In genomic region chr3:126597596-126598328, GRCm38 (mm10) we compare ENCODE assay signal across 8 mouse cellular contexts. TPM values are rescaled to one million over a fixed set of nuclear protein-coding genes. Genes with fewer than 3 reads are reported as not detected.
DNase-seq lines count a peak whose midpoint lies in the region; ATAC-seq and TF ChIP-seq lines count a peak whose summit lies in the region.

No protein-coding gene starts in this region.

- DNase-seq in lung, embryonic 14.5 days, result peak; percentile 51
- DNase-seq in lung, postnatal 10 days, result no peak
- peak; percentile 45 for DNase-seq in T-cell, adult 2 months (ENCODE audit: low spot score)
- DNase-seq in intestine, embryonic 14.5 days (ENCODE audit: low spot score), result peak; percentile 77
- DNase-seq in retina, adult 2 months (ENCODE audit: low read depth, low spot score), result peak; percentile 44
- no peak for DNase-seq in ovary, postnatal 36 days (ENCODE audit: low spot score)

- H3K27me3 ChIP-seq in lung, embryonic 14.5 days (ENCODE audit: insufficient read depth, low read length), result no peaks in the 10 kb centered on the region
- H3K27me3 ChIP-seq in intestine, embryonic 14.5 days (replicated peaks; ENCODE audit: control insufficient read depth, insufficient read depth, low read length), result no peaks in the 10 kb centered on the region
- peaks cover 27% of the 10 kb centered on the region for H3K27me3 ChIP-seq in liver, embryonic 15.5 days

- H3K4me2 ChIP-seq in lung, embryonic 14.5 days, result peak overlapping the region; percentile 95
- H3K4me2 ChIP-seq in intestine, embryonic 14.5 days (ENCODE audit: low read length), result peak overlapping the region; percentile 84
- peak overlapping the region; percentile 83 for H3K4me2 ChIP-seq in liver, embryonic 15.5 days

- H3K9ac ChIP-seq in lung, embryonic 14.5 days, result peak overlapping the region; percentile 90
- H3K9ac ChIP-seq in intestine, embryonic 14.5 days (ENCODE audit: low read length), result peak overlapping the region; percentile 78
- H3K9ac ChIP-seq in liver, embryonic 15.5 days, result peak overlapping the region; percentile 48

- no peaks in the 10 kb centered on the region for H3K9me3 ChIP-seq in lung, embryonic 14.5 days (ENCODE audit: low read depth, low read length)
- no peaks in the 10 kb centered on the region for H3K9me3 ChIP-seq in intestine, embryonic 14.5 days (ENCODE audit: control insufficient read depth, low read length)
- no peaks in the 10 kb centered on the region for H3K9me3 ChIP-seq in liver, embryonic 15.5 days (replicated peaks)

- WGBS in lung, embryonic 14.5 days, result under 1% methylated on average over 29 of the region's 29 CpGs
- under 1% methylated on average over 29 of the region's 29 CpGs for WGBS in intestine, embryonic 14.5 days
- WGBS in liver, embryonic 15.5 days (ENCODE audit: insufficient replicate concordance), result under 1% methylated on average over 29 of the region's 29 CpGs

- peaks cover 7% of the 10 kb centered on the region for H3K36me3 ChIP-seq in lung, embryonic 14.5 days (ENCODE audit: insufficient read depth)
- 0 out of 2 replicates have a peak, but pooled peaks cover 6% of the 10 kb centered on the region for H3K36me3 ChIP-seq in intestine, embryonic 14.5 days (ENCODE audit: control insufficient read depth, insufficient read depth, low read length)
- H3K36me3 ChIP-seq in liver, embryonic 15.5 days (replicated peaks), result no peaks in the 10 kb centered on the region

- 0 out of 2 replicates have a peak, but pooled peaks have one; percentile 4 for TF ChIP-seq POLR2A in embryonic fibroblast, embryonic 13.5 days (IDR thresholded peaks at IDR 0.05; ENCODE audit: low read depth, low read length)

- no peak for ATAC-seq in lung, embryonic 14.5 days (ENCODE audit: insufficient read depth)
- no peak for ATAC-seq in intestine, embryonic 14.5 days (replicated peaks; ENCODE audit: low FRiP score, low TSS enrichment, low read depth)
- no peak; the same call in 1 of the 2 replicates for ATAC-seq in liver, embryonic 15.5 days (ENCODE audit: insufficient read depth)

- H3K27ac ChIP-seq in lung, embryonic 14.5 days (ENCODE audit: low read depth), result peak overlapping the region; percentile 99
- peak overlapping the region; percentile 96 for H3K27ac ChIP-seq in embryonic fibroblast, embryonic 13.5 days (ENCODE audit: insufficient read depth, low read length)
- peak overlapping the region; percentile 96 for H3K27ac ChIP-seq in intestine, embryonic 14.5 days (ENCODE audit: low read depth)
- peak overlapping the region; percentile 81; the same call in 1 of the 2 replicates for H3K27ac ChIP-seq in liver, embryonic 15.5 days (replicated peaks)

- H3K4me3 ChIP-seq in lung, embryonic 14.5 days (ENCODE audit: low read depth, low read length), result peak overlapping the region; percentile 80
- H3K4me3 ChIP-seq in embryonic fibroblast, embryonic 13.5 days (ENCODE audit: insufficient read depth, low read length), result peak overlapping the region; percentile 97
- H3K4me3 ChIP-seq in intestine, embryonic 14.5 days (ENCODE audit: low read depth, low read length), result peak overlapping the region; percentile 80
- peak overlapping the region; percentile 63 for H3K4me3 ChIP-seq in liver, embryonic 15.5 days (replicated peaks)

- peaks cover 6% of the 10 kb centered on the region; the same call in 1 of the 2 replicates for H3K4me1 ChIP-seq in lung, embryonic 14.5 days (ENCODE audit: insufficient read depth)
- peaks cover 2% of the 10 kb centered on the region; the same call in 1 of the 2 replicates for H3K4me1 ChIP-seq in embryonic fibroblast, embryonic 13.5 days (ENCODE audit: control insufficient read depth, insufficient read depth, low read length)
- no peaks in the 10 kb centered on the region for H3K4me1 ChIP-seq in intestine, embryonic 14.5 days (replicated peaks; ENCODE audit: control insufficient read depth, insufficient read depth, low read length)
- H3K4me1 ChIP-seq in liver, embryonic 15.5 days (replicated peaks), result peaks cover 9% of the 10 kb centered on the region; the same call in 1 of the 2 replicates

- TF ChIP-seq CTCF in lung, embryonic 14.5 days (IDR thresholded peaks at IDR 0.05; ENCODE audit: low read depth), result no peak
- TF ChIP-seq CTCF in embryonic fibroblast, embryonic 13.5 days (IDR thresholded peaks at IDR 0.05; ENCODE audit: borderline replicate concordance, insufficient read depth, low read length), result no peak

RNA-seq across cellular contexts. Expression of gene Camk2d, which starts 1.7 kb away (rescaled TPM):
- polyA plus RNA-seq in lung, embryonic 14.5 days (2014; fragmentation: Nextera tagmentation; extraction: Ambion mirVana), result 43.2 and 44.8 TPM in 2 replicates
- polyA plus RNA-seq in embryonic fibroblast, embryonic 13.5 days (2011; ENCODE audit: insufficient read length, low read depth, missing spikeins), result 186 and 189 TPM in 2 replicates
- 45.8 and 47.0 TPM in 2 replicates for polyA plus RNA-seq in intestine, embryonic 14.5 days (2014; fragmentation: Nextera tagmentation; extraction: Ambion mirVana)
- polyA plus RNA-seq in liver, embryonic 15.5 days (2015; fragmentation: Nextera tagmentation; extraction: Ambion mirVana), result 3.8 and 4.3 TPM in 2 replicates

Comparison
In these comparisons a context has a peak if more than half of its experiments do, and no peak if none do; other contexts are left out.
1. DNase-seq: peak in lung, embryonic 14.5 days (single experiment), T-cell, adult 2 months (single experiment), intestine, embryonic 14.5 days (single experiment) and retina, adult 2 months (single experiment); none in lung, postnatal 10 days (single experiment) and ovary, postnatal 36 days (single experiment).
2. Peak in every context shown above with its lines, with median percentiles within 50 percentile points of each other: H3K27ac ChIP-seq, H3K4me2 ChIP-seq, H3K4me3 ChIP-seq and H3K9ac ChIP-seq.